Mouse (Mus musculus) CD4-positive, CD25-positive, alpha-beta regulatory T cell, adult 4 months (primary cell): ENCODE measurements around the gene Sptb. TPM values are rescaled to one million over a fixed set of nuclear protein-coding genes. Genes with fewer than 3 reads are reported as not detected.

Experiments
- ATAC-seq: one replicate; pipeline ENCODE4 v1.8.0; 2017
- polyA plus RNA-seq, 2 experiments: library from polyadenylated mRNA; unstranded; fragments of 100-300 nt; shearing (Covaris generic); gene quantifications; one replicate each; pipeline ENCODE4 v1.2.1; 2017

The Sptb gene
- polyA plus RNA-seq, result under 1 TPM; 0.23 to 0.44 TPM

DNA sequence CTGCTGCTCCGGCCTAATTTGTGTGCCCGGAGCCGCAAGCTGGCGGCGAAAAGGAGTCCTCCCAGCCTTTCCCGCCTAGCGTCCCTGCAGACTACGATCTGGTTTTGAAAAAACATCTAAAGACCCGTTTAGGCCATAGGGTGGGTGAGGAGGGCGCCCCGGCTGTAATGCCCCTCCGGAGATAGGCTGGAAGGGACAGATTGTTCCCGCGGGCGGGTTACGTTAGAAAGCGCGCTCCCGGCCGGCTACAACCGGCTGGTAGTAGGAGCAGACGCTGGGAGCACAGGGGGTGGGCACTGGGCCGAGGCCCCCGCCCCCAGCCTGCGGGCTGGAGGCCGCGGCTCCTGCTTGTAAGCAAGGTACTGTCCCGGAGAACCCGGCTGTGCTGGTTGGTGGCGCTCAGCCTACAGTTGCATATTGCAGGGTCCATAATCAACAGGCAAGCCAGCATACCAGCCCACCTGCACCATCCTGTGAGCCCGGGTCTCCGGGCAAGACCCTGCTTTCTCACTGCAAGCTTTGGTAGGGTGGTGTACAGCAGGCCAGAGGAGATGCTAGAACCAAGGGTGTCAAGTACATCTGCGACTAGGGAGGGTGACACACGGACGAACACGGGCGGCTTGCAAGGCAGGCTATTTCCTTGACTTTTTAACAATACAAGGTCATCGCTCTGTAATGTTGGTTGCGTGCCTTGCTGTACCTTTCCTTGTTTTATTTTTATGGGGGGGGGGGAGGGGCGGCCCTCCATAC, at the start of gene Sptb:
TSS of gene Sptb (minus strand) at position 197 of the 750 bp plus-strand sequence.
- ATAC-seq, result peak; percentile 65

DNA sequence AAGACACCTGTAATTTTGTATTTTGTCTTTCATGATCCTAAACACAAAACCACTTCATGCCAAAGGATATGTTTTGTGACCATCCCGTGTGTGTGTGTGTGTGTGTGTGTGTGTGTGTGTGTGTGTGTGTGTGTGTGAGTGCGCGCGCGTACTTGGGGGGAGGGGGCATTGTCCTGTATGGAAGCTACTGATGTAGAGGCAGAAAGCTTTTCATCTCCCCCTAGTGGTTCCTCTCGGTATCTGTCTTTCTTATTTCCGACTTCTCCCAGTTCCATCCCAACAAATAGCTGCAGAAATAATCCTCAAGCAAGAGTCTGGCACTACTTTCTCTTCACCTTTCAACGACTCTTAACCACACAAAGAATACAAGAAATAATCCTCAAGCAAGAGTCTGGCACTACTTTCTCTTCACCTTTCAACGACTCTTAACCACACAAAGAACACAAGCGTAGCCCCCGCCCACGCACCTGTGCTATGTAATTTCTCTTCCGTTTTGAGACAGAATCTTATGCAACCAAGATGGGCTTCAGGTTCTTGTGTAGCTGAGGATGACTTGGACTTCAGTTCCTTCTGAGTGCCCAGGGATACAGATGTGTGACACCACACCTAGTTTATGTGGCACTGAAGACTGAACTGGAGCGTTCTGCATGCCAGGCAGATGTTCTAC, 42.4 kb upstream of the Sptb start:
- ATAC-seq, result peak; percentile 98

DNA sequence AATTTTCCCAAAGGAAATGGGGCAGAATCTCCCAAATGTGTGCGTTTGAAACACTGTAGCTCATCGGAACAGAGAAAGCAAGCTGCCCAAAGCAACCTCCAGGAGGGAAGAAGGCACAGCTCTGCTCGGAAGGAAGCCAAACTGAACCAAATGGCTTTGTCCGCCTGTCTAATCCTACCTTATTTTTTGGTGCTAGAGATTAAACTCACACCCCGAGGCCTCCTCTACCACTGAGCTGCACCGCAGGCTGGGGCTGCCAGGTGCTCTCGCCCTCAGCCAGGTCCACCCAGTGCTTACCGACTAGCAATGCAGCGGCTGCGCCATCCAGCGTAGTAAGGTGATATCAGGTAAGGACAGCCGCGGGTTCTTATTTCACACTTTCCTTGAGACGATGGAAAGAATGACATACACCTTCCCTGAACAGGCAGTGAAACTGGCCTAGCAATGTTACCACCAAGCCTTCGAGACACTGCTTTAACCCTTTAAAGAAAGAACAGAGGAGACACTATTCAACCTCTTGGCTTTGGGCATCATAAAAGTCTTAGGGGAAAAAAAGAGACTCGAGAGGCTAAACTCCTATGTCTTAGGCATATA, 40.6 kb upstream of the Sptb start:
- ATAC-seq, result no peak

DNA sequence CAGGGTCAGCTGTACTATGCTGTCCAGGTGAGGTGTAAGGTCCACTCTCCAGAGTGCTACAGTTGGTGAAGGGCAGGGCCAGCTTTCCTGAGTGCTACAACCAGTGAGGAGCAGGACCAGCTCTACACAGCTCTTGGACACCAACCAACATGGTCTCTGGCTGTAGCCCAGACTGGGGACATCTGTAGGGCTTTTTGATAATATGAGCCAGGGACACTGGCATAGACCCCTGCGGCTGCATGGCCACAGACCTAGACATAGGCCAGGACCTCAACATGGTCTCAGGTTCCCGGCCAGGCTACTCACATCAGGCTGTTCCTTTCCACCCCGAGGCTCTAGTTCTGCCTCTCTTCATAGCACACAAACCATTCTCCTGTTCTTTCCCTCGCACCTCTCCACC, 17.6 kb upstream of the Sptb start:
- ATAC-seq, result no peak

DNA sequence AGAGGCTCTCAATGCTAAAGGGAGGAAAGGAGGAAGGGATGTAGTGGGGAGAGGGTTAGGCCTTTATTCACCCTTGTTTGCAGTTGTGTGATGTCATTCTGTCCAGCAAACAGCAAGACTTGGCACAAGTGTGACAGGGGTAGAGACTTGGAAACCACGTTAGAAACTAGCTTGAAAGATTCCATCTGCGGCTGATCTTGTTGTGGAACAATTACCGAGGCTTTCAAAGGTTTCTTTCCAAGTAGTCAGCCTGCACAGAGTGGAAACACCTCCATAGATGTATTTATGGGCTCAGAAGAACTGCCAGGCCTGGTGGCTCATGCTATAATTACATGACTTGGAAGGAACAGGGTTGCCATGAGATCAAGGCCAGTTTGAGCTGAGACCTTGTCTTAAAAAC, 11.7 kb upstream of the Sptb start:
- ATAC-seq, result no peak

DNA sequence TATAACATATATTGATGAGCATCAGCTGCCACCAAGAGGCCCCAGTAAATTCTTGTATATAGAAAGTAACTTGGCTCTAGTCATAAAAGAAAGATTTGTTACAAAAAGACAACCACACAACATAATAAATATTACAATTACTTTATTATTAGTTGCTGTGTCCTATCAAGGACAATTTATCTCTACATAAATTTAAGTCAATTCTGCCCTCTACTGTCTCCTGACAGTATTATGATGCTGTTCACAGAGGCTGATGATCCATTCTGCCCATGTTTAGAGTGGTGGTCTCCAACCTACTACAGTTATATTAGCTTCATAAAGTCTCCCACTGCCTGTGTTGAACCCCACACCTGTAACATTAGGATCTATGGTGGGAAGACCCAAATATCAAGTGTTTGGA, 10.2 kb upstream of the Sptb start:
- ATAC-seq, result no peak

DNA sequence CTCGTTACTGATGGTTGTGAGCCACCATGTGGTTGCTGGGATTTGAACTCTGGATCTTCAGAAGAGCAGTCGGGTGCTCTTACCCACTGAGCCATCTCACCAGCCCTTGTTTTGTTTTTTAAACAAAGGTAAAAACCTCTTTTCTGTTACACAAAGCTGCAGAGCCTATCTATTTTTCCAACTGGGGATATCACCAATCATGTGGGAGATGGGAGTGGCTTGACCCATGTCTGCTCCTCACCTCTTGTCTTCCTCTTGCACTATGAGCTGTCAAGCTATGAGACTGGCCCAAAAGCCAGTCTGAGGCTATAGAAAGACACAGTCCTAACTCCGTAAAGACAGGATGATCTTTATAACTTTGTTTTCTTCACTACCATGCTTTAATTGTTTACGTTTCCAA, 8.0 kb upstream of the Sptb start:
- ATAC-seq, result no peak

DNA sequence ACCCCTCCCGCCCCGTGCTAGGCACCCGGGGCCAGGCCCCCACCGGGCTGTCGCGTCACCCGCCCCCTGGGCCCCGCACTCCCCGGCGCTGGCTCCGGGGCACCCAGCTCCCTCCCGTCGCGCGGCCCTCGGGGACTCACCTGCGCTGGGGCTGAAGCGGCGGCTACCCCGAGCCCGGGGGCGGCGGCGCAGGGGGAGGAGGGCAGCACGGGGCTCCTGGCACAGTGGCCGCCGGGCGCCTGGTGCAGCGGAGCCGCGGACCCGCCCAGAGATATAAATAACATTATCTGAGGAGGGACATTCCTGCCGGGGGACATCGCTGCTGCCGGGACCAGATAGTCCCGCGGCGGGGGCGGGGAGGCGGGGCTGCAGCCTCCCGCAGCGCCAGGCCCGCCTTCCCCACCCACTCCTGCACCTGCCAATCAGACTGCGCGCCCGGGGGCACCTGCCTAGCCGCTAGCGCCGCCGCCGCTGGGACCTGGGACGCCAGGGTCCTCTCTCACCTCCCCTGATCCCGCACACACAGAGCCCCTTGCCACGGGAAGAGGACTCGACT, 474 bp downstream of the Sptb start:
- ATAC-seq, result peak; percentile 81

DNA sequence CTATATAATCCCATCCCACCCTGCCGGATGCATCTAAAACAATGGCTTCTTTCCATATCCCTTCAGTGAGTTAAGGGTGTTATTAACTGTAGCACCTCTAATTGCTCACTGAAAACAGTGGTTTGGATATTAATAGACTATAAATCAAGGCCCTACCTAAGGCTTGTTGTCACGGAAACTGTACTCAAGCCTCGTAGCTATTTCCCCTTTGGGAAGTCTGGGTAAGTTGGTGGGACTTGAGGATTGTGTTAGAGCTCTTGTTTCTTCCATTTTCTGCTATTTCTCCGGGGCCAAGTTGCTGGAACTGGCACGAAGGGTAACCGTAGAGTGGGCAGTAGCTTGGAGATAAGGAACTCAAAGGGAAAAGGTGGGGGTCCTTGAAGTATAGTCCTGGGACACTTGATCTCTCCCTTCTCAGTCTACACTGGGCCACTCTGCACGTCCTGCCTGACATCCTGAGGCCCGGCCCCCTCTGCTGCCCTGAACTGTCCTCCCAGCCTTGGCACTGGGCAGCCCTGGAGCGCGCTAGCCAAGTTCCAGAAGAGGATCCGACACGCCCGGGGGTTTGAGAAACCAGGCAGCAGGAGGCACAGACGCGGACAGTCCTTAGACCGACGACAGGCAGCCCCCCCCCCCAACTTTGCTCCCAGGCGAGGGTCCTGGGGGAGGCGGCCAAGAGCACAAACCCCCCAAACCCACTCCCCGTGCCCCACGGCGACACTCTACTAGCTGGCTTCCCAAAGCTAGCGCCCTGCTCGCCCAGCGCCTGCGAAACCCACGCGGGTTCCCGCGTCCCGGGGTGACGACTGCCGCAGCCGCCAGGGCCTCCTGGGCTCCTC, 1.2 kb downstream of the Sptb start:
- no peak for ATAC-seq

DNA sequence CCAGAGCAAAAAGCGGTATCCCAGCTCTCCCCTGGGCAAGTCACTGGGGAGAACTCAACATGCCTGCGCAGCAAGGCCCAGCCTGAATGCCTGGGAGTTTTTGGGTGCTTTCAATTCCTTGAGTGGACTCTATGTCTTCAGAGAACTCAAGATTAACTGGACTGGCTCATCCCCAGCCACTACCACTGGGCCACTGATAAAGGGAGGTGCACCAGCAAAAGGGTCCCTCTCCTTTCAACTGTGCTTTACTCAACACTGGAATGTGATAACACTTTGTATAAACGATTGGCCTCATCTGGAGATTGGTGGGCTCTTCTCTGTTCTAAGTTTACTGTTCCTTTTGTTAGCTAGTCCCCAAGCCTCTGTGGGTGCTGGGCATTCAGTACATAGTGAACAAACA, 2.2 kb downstream of the Sptb start:
- ATAC-seq, result no peak

DNA sequence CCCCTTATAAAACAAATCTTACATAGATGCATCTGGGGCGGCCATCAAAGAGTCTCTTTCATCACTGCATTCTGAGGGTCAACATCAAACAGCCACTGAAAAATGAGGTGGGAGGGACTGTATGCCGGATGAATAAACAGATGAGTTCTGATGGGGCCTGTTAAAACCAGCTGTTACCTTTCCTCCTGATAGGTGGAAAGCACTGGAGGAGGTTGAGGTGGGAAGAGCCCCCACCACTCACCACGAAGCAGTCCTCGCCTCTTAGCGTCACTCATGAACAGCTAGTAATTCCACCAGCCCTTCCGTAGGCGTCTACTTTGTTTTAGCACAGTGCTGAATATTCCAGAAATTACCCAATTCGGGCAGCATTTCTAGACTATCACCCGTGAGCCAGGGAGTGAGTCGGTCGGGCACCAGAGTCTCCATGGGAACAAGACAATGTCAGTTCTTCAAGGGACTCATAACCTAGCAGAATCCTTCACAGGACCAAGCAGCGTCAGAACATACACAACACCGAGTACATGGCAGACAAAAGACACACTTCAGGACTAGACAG, 13.9 kb downstream of the Sptb start:
- no peak for ATAC-seq

DNA sequence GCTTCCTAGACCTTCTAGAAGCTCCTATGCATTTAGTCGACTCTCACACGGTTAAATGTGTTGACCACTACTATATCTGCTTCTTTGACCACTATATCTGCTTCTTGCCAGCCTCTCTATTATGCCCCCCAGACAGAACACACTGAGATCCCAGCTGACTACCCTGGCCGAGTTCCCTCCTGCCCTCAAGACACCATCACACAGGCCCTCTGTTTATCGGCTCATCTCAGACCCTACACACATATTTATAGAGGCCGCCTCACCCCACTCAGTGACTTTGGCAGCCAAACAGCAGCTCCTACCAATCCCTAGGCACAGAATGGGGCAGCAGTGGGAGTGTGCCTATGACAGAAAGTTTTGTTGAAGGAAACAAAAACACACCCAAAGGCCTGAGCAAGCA, 14.6 kb downstream of the Sptb start:
- no peak for ATAC-seq

DNA sequence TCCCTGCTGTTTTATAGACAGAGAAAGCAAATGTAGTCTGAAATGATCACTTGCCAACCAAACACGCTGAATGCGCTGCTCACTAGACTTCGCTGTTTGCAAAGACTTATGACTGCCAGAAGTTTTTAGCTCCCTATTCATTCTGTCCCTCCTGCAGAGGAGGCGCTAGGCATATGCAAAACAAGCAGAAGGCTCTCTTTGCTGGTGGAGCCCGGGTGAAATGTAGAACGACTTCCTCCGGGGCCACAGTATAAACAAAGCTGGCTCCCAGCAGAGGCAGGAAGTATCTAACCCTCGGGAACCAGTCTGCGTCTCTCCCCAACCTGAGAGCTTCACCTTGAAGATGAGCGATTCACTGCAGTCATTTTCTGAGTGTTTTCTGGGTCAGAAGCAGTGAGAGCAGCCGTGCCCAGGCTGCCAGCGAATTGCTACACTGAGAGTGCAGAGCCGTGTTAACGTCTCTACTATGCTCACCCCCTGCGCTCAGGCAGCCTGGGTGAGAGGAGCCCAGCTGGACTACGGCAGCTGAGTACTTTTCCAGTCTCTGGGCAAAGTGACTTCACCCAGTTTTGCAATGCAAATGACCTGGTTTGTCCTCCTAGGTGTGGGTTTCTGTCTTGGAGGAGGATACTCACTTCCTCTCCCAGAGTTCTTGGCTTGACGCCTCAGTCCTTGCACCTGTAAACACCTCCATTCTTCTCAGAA, 15.4 kb downstream of the Sptb start:
- ATAC-seq, result peak; percentile 91

DNA sequence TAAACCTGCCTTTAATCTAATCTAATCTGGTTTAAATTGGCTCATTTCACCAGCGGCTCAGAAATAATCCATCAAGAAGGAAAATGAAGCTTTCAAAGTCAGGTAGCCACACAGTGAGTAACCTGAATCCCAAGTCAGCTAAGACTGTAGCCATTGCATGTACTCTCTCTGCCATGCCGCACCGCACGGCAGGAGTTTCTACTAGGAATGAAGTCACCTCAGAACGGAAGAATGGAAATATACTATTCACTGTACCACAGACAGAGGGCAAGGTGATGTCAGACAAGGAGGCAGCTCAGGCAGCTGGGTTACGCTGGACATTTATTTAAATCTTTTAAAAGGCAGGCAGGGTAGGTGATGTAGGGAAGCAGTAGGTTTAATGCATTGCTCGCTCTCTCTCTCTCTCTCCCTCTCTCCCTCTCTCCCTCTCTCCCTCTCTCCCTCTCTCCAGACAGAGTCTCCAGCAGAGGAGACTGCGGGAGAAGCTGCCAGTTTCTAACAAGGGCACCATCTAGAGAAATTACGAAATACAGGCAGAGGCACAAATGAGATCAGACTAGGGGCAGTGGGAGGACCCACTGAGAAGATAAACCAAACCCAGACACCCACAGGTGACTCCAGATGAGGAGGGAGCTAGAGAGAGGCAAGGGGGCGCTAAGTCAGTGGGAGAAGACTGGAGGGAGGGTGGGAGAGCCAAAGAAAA, 22.7 kb downstream of the Sptb start:
- no peak for ATAC-seq

DNA sequence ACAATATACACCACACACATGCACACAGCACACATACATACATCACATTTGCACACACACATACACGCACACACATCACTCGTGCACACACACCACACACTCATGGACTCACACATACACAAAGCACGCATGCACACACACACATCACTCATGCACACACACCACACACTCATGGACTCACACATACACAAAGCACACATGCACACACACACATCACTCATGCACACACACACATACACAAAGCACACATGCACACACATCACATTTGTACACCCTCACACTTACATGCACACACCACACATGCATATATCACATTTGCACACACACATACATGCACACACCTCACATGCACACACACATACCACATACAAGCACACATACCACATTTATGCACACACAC, 24.7 kb downstream of the Sptb start:
- ATAC-seq, result no peak

DNA sequence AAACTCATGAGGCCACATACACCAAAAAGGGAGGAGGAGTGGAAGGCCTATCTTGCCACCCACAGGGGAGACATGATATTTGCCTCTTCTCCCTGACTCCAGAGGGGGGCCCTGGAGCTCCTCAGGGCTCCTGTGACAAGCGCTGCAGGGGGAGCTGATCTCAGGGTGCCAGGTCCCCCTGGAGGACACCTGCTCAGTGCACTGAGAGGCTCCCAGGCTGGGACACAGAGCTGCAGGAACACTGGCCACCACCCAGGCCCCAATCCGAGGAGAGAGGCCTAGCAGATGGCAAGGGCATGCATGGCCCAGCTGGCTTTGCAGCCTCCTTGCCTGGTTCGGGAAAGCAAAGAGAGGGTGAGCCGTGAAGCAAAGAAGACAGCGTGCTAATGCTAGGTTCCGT, 25.9 kb downstream of the Sptb start:
- ATAC-seq, result no peak

DNA sequence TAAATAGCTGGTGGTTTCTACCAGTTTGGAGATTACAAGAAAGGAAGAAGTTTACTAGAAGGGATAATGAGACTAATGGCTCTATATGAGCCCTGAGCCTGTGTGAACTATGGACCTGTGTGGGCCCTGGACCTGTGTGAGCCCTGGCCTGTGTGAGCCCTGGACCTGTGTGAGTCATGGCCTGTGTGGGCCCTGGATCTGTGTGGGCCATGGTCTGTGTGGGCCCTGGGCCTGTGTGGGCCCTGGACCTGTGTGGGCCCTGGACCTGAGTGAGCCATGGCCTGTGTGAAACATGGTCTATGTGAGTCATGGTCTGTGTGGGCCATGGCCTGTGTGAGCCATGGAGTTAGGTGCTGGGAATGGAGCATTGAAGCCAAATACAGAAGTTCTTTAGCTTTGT, 28.4 kb downstream of the Sptb start:
- no peak for ATAC-seq

DNA sequence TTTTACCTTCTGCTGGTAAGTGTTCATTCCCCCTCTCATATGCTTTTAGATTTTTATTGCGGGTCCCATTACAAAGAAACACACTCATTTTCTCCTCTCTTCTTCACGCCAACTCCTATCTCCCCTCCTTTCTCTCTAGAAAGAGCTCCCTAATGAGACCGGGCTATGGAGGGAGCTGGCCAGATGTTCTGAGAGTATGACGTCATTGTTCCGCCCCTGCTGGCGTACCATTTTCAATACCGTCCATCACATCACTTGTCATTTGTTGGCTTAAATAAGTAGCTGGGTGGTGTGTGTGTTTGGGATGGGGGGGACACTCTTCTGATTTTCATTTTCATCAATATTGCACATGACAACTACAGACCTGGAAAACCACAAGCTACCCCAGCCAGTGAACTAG, 33.3 kb downstream of the Sptb start:
- no peak for ATAC-seq

DNA sequence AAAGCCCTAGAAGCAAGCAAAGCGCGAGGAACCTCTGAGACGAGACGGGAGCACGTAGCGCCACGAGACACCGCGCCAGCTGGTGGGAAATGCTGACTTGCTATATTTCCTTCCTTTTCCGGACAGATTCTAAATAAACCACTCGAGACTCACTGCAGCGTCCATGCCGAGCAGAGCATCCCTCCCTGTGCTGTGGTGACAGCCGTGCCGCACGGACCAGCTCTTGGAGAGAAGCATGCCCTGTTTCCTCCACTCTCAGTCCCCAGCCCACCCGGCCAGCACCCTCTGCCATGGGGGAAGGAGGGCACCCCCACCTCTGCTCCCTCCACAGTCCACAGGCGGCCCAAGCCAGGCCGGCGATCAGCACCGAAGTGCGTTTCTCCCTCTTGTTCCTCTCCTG, 33.9 kb downstream of the Sptb start:
- no peak for ATAC-seq

DNA sequence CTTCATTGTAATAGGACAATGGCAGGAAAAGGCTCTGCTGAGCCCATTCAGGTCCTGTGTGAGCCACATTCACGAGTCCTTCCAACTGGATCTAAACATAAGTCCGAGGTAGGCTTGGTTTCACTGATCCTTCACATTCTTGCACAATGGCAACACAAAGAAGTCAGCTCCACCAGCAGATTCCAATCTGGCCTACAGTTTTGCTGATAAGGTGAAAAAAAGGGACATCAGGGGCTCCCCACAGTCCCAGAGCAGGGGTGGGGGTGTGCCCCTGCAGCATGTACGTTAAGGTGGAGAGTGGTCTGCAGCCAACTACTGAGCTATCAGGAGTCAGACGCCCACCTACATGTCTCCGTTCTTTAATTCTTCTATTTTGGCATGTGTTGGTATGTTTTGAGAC, 35.0 kb downstream of the Sptb start:
- no peak for ATAC-seq

DNA sequence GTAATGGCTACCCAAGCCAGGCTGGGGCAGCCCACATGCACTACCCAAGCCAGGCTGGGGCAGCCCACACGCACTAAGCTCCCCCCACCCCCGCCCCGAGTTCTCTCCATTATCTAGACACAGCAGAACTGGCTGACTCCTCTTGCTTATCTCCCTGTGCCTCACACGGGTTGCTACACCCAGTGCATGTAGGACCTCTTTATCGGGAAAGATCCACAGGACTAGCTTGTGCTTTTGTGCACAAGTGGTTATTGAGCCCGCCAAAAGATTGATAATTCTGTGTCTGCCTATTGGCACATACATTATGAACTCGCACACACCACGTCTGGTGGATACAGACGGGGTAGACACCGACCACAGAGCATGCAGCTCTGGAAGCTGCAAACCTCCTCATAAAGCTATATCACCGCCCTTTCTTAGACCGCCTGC, 36.5 kb downstream of the Sptb start:
- no peak for ATAC-seq
